Mouse (Mus musculus) embryonic fibroblast, embryonic 13.5 days (primary cell): ENCODE results near the gene Spib. TPM values are rescaled to one million over a fixed set of nuclear protein-coding genes. Genes with fewer than 3 reads are reported as not detected.

Source experiments
- H3K27ac ChIP-seq: 2 replicates; pipeline ENCODE4 v1.5.1; 2012; ENCODE audit warnings: low read length, control low read depth, inconsistent platforms; ENCODE audit not compliant: insufficient read depth
- H3K4me1 ChIP-seq: 2 replicates; pipeline ENCODE4 v1.6.1; 2011; ENCODE audit warnings: low read length; ENCODE audit not compliant: control insufficient read depth, insufficient read depth
- H3K4me3 ChIP-seq: 2 replicates; pipeline ENCODE4 v1.5.1; 2011; ENCODE audit warnings: mild to moderate bottlenecking, control low read depth, low read length; ENCODE audit not compliant: insufficient read depth
- CTCF ChIP-seq: IDR thresholded peaks from 2 replicates; pipeline ENCODE4 v1.5.1; 2011; ENCODE audit warnings: mild to moderate bottlenecking, control low read depth, low read length, moderate library complexity, borderline replicate concordance; ENCODE audit not compliant: insufficient read depth
- POLR2A ChIP-seq: IDR thresholded peaks from 2 replicates; pipeline ENCODE4 v1.6.1; 2011; ENCODE audit warnings: low read depth, mild to moderate bottlenecking, control low read depth, low read length, moderate library complexity
- polyA plus RNA-seq: library from polyadenylated mRNA; stranded (reverse); fragments of >200 nt; gene quantifications from 2 replicates; pipeline ENCODE4 v1.2.4, GENCODE M21; 2011; ENCODE audit warnings: low read depth; ENCODE audit not compliant: missing spikeins, insufficient read length

The Spib gene
- polyA plus RNA-seq, 1 experiment, result not detected

- Histone ChIP-seq H3K4me1 (no peaks in the 10 kb centered on the region), H3K27ac (no peak overlapping the region), H3K4me3 (no peak overlapping the region)
- TF ChIP-seq POLR2A (no peak), CTCF (peak; percentile 70; the same call in 1 of the 2 replicates)
Observed at GRCm38 (mm10) chr7:44560435-44561400, 28.8 kb upstream of the Spib start.

DNA sequence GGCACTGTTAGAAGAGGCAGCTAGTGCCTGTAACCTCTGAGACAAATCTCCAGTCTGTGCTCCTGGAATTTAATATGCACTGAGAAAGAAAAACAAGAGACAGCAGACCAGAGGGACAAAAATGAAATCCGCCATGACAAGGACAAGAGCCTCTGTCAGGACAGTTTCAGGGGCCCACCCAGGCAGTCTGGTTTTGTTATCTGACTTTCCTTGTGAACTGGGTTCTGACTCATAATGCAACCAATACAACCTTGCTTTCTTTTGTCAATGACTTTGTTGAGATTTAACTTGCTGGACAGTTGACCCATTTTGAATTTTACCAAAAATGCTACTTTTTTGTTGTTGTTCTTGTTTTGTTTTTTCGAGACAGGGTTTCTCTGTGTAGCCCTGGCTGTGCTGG, 25.8 kb upstream of the Spib start:
- Histone ChIP-seq H3K27ac (no peak overlapping the region), H3K4me3 (no peak overlapping the region), H3K4me1 (no peaks in the 10 kb centered on the region)
- TF ChIP-seq CTCF, result no peak
- TF ChIP-seq POLR2A, result no peak

DNA sequence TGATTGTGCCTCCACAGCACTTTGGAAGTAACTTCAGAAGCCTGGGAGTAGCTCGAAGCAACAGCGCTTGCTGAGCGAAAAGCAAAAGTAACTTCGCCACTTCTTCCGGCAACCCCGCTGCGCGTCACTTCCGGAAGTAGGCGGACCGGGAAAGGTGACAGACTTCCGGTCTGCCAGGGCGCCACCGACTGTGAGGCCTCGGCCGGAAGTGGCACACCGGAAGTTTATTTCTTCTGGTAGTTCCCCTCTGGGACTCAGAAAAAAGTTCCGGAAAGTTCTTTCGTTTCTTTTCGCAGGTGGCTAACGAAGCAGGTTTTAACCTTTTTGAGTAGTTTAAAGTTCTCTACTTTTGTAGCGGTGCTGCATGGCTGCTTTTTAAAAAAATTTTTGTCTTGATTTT, 22.0 kb upstream of the Spib start, which contains the start of gene Nr1h2:
Gene Nr1h2 (minus strand): TSS at position 126 of the 400 bp plus-strand sequence.
- H3K27ac ChIP-seq, result peak within 1 kb of the TSS; percentile 91
- TF ChIP-seq CTCF (no peak), POLR2A (peak; percentile 59)
- H3K4me1 ChIP-seq, result no peaks in the 10 kb centered on the region
- H3K4me3 ChIP-seq, result peak within 1 kb of the TSS; percentile 92

GRCm38 (mm10) chr7:44553196-44553764, 21.4 kb upstream of the Spib start:
- peak overlapping the region; percentile 92 for H3K4me3 ChIP-seq
- H3K4me1 ChIP-seq, result no peaks in the 10 kb centered on the region
- TF ChIP-seq POLR2A (no peak), CTCF (no peak)
- peak overlapping the region; percentile 91 for H3K27ac ChIP-seq

- no peak overlapping the region for H3K27ac ChIP-seq
- TF ChIP-seq POLR2A, result no peak
- peak overlapping the region; percentile 92; the same call in 1 of the 2 replicates for H3K4me3 ChIP-seq
Observed at GRCm38 (mm10) chr7:44552141-44552908, 20.5 kb upstream of the Spib start.

GRCm38 (mm10) chr7:44551731-44552130, 19.9 kb upstream of the Spib start:
- no peak overlapping the region for H3K27ac ChIP-seq
- H3K4me1 ChIP-seq, result no peaks in the 10 kb centered on the region
- no peak for TF ChIP-seq CTCF
- TF ChIP-seq POLR2A, result no peak
- H3K4me3 ChIP-seq, result no peak overlapping the region

More at GRCm38 (mm10) chr7:44552141-44552908, 20.5 kb upstream of the Spib start:
- no peaks in the 10 kb centered on the region for H3K4me1 ChIP-seq

- Histone ChIP-seq H3K27ac (no peak overlapping the region), H3K4me3 (no peak overlapping the region), H3K4me1 (no peaks in the 10 kb centered on the region)
- TF ChIP-seq CTCF, result no peak
- TF ChIP-seq POLR2A, result no peak
Observed at GRCm38 (mm10) chr7:44551301-44551700, 19.4 kb upstream of the Spib start.

- H3K4me3 ChIP-seq, result no peak overlapping the region
- TF ChIP-seq CTCF, result no peak
- TF ChIP-seq POLR2A, result no peak
- H3K27ac ChIP-seq, result no peak overlapping the region
Observed at GRCm38 (mm10) chr7:44550409-44550678, 18.5 kb upstream of the Spib start.

DNA sequence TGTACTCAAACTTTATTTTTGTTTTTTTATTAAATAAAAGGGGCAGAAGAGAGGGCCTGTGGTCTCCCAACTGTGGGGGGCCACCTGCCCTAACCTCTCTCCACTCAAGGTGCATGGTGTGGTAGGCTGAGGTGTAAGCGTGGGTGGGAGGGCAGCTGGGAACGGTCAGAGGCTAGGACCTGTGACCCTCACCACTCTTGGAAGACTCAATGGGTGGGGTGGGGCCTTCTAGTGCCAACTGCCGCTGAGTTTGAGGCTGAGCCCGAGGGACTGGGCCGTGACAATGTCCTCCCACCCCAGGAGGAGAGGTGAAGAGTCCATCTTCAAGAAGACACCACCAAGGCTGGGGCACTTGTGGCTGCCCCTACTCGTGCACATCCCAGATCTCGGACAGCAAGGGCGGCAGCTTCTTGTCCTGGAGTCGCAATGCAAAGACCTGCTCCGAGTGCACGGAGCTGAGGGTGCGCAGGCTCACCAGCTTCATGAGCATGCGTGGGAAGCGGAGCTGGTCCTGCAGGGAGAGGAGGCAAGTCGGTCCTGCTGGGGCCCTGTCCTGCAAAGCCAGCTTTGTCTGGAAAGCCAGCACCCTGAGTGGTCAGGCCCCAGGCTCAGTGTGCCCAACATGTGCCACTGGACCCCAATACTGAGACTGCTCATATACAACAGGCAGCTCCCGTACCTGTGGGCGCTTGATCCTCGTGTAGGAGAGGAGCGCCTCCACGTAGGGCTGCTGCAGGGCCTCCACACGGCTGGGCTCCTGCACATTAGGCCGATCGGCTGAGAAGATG, 17.9 kb upstream of the Spib start:
- TF ChIP-seq POLR2A (no peak), CTCF (no peak)
- H3K27ac ChIP-seq, result no peak overlapping the region
- no peak overlapping the region for H3K4me3 ChIP-seq
- no peaks in the 10 kb centered on the region for H3K4me1 ChIP-seq

More at GRCm38 (mm10) chr7:44550409-44550678, 18.5 kb upstream of the Spib start:
- H3K4me1 ChIP-seq, result no peaks in the 10 kb centered on the region
